Mouse (Mus musculus) hindbrain, embryonic 13.5 days (tissue): ENCODE results near the gene Cela2a. TPM values are rescaled to one million over a fixed set of nuclear protein-coding genes. Genes with fewer than 3 reads are reported as not detected.

ENCODE experiments used
- ATAC-seq: fragments of 200-750 bp; cut with Nextera tagmentation; 2 replicates; pipeline ENCODE4 v1.8.0; 2017; ENCODE audit warnings: moderate TSS enrichment; ENCODE audit not compliant: low FRiP score
- H3K27ac ChIP-seq: fragments of 300-500 bp; sonication (generic); 2 replicates; pipeline ENCODE4 v1.5.1; 2015; ENCODE audit warnings: inconsistent platforms, mild to moderate bottlenecking, moderate library complexity
- H3K27me3 ChIP-seq: fragments of 300-500 bp; sonication (generic); 2 replicates; pipeline ENCODE4 v1.6.1; 2015; ENCODE audit warnings: mild to moderate bottlenecking, inconsistent platforms
- H3K36me3 ChIP-seq: fragments of 300-500 bp; sonication (generic); 2 replicates; pipeline ENCODE4 v1.6.1; 2015; ENCODE audit warnings: mild to moderate bottlenecking, inconsistent platforms
- H3K4me1 ChIP-seq: fragments of 300-500 bp; sonication (generic); replicated peaks from 2 replicates; pipeline ENCODE4 v1.6.1; 2015; ENCODE audit warnings: inconsistent platforms
- H3K4me2 ChIP-seq: fragments of 300-500 bp; sonication (generic); 2 replicates; pipeline ENCODE4 v1.6.1; 2015; ENCODE audit warnings: inconsistent platforms, mild to moderate bottlenecking, moderate library complexity
- H3K4me3 ChIP-seq: fragments of 300-500 bp; sonication (generic); 2 replicates; pipeline ENCODE4 v1.5.1; 2015; ENCODE audit warnings: mild to moderate bottlenecking, inconsistent platforms
- H3K9ac ChIP-seq: fragments of 300-500 bp; sonication (generic); 2 replicates; pipeline ENCODE4 v1.6.1; 2015; ENCODE audit warnings: mild to moderate bottlenecking, inconsistent platforms
- H3K9me3 ChIP-seq: fragments of 300-500 bp; sonication (generic); 2 replicates; pipeline ENCODE4 v1.6.1; 2016; ENCODE audit warnings: inconsistent platforms
- WGBS: fragments of 180-500 bp; shearing (Covaris S2); methylation state at CpG from one replicate; pipeline ENCODE4 v1.1.7; 2015; 5-methylcytosine and 5-hydroxymethylcytosine counted together
- polyA plus RNA-seq: library from polyadenylated mRNA; unstranded; fragments of >200 nt; fragmentation: Nextera tagmentation; extraction: Ambion mirVana; gene quantifications from 2 replicates; pipeline ENCODE4 v1.2.1, GENCODE M21; 2015

Cela2a gene
- polyA plus RNA-seq, 1 experiment from 2014 or later = not detected

GRCm38 (mm10) chr4:141771823-141772222 lies 54.1 kb downstream of the Cela2a start:
- Histone ChIP-seq H3K27ac (no peak overlapping the region), H3K4me2 (no peak overlapping the region), H3K36me3 (peaks cover 100% of the 10 kb centered on the region), H3K9me3 (no peaks in the 10 kb centered on the region), H3K4me1 (peaks cover 14% of the 10 kb centered on the region), H3K4me3 (no peak overlapping the region), H3K27me3 (no peaks in the 10 kb centered on the region), H3K9ac (no peak overlapping the region)
- ATAC-seq = no peak
- 92% methylated on average over 8 of the region's 8 CpGs for WGBS

DNA sequence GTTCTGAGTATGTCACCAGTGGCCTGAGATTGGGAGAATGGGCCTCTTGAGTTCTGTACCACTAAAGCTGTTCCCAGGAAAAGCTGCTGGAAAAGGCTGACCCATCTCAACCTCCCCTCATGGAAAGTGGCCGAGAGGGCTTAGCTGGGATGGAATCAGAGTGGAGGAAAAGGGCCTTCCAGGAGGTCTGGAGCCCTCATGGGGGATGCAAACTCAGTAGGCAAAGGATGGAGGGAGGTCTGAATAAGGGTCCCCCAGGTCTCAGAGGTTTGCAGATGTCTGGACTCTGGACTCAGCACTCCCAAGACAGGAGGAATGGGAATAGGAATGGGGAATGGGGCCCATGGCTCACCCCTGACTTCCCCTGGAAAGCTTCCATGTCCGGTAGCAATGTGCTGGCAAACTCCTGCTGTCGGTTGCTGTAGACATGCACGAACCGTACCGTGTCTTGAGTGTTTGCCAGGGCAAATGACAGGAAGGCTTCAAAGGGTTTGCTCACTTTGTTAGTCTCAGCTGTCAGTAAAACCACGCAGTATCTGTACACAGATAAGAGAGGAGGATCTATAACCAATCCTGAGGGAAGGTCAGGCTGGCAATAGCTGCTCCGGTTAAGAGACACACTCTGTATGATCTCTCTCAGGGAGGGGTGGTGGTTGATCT lies 56.3 kb downstream of the Cela2a start:
- H3K27me3 ChIP-seq = no peaks in the 10 kb centered on the region
- ATAC-seq = no peak
- peaks cover 96% of the 10 kb centered on the region for H3K36me3 ChIP-seq
- H3K9me3 ChIP-seq = no peaks in the 10 kb centered on the region
- H3K4me1 ChIP-seq = peaks cover 24% of the 10 kb centered on the region
- H3K4me3 ChIP-seq = no peak overlapping the region
- WGBS = 94% methylated on average over 8 of the region's 8 CpGs
- H3K4me2 ChIP-seq = no peak overlapping the region
- no peak overlapping the region for H3K9ac ChIP-seq
- H3K27ac ChIP-seq = no peak overlapping the region

GRCm38 (mm10) chr4:141767353-141768036 lies 58.5 kb downstream of the Cela2a start:
- Histone ChIP-seq H3K27me3 (no peaks in the 10 kb centered on the region), H3K4me3 (no peak overlapping the region), H3K36me3 (peaks cover 96% of the 10 kb centered on the region), H3K4me2 (no peak overlapping the region), H3K9me3 (no peaks in the 10 kb centered on the region), H3K9ac (peak overlapping the region; percentile 25; the same call in 1 of the 2 replicates), H3K27ac (peak overlapping the region; percentile 85), H3K4me1 (peaks cover 24% of the 10 kb centered on the region)
- 78% methylated on average over 19 of the region's 19 CpGs for whole genome bisulfite sequencing
- ATAC-seq = no peak

DNA sequence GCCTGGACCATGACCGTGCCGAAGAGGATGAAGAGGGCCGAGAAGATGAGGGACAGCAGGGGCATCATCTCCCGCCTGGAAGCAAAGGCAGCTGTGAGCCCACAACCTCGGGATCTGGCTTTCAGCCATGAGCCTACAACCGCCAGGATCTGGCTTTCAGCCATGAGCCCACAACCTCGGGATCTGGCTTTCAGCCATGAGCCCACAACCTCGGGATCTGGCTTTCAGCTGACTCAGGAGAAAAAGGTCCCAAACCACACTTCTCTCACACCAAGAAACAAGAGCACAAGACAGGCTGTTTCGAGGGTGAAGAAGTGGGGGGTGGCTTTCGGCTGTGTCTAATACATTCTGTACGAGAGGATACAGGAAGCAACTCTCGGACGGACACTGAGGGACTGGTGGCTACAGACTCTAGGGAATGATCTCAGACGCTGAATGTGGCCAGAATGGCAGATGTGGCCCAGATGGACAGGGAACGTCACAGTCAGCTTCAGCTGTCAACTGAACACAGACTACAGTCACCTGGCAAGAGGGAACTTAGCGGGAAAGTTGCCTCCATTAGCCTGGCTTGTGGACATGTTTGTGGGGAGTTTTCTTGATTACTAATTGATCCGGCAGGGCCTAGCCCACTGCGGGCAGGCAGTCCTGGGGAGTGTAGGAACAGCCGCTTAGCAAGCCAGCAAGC lies 59.1 kb downstream of the Cela2a start:
- H3K27me3 ChIP-seq = no peaks in the 10 kb centered on the region
- no peak overlapping the region for H3K9ac ChIP-seq
- H3K9me3 ChIP-seq = no peaks in the 10 kb centered on the region
- peak overlapping the region; percentile 85 for H3K27ac ChIP-seq
- peak; percentile 70 for ATAC-seq
- peaks cover 96% of the 10 kb centered on the region for H3K36me3 ChIP-seq
- 54% methylated on average over 19 of the region's 19 CpGs for WGBS
- no peak overlapping the region for H3K4me3 ChIP-seq
- H3K4me1 ChIP-seq = peaks cover 24% of the 10 kb centered on the region
- no peak overlapping the region; the same call in 1 of the 2 replicates for H3K4me2 ChIP-seq

DNA sequence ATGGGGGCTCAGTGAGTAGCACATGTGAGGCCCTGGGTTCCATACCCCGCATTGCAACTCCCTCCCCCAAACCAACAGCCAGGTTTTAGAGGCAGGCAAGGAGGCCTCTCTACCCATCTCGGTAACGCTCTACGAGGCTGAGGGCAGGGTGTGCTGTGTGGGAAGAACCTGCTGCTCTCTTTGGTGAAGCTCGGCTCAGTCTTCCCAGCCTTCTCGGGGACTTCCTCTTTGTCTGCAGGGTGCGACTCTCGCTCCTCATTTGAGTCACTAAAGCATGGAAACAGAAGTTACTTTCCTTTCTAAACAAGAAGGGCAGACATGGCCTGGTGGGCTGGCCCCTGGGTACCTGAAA lies 59.7 kb downstream of the Cela2a start:
- peak overlapping the region; percentile 85 for H3K27ac ChIP-seq
- H3K36me3 ChIP-seq = peaks cover 96% of the 10 kb centered on the region
- peak; percentile 41; the same call in 1 of the 2 replicates for ATAC-seq
- 75% methylated on average over 8 of the region's 8 CpGs for WGBS
- no peak overlapping the region for H3K9ac ChIP-seq
- H3K9me3 ChIP-seq = no peaks in the 10 kb centered on the region
- H3K4me2 ChIP-seq = no peak overlapping the region; the same call in 1 of the 2 replicates
- no peak overlapping the region for H3K4me3 ChIP-seq
- peaks cover 24% of the 10 kb centered on the region for H3K4me1 ChIP-seq
- H3K27me3 ChIP-seq = no peaks in the 10 kb centered on the region

DNA sequence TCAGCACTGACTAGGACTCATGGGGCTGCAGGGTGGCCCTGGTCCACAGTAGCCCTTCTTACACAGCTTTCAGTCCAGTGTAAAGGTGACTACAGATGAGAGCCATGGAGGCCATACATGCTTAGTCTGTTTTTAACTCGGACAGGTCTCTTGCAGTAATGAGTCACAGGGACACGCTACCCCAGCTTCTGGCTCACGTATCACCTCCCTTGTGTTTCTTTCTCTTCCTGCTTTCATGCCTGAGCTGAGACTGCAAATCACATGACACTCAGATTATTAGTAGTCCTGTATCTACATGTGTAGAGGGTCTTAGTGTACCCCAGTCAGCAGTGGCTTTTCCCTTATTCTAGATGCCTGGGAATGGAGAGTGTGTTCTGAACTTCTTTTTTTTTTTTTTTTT lies 61.0 kb downstream of the Cela2a start:
- WGBS = 92% methylated on average over 3 of the region's 3 CpGs
- Histone ChIP-seq H3K9me3 (no peaks in the 10 kb centered on the region), H3K9ac (no peak overlapping the region), H3K4me3 (no peak overlapping the region), H3K4me2 (no peak overlapping the region), H3K27ac (no peak overlapping the region), H3K27me3 (no peaks in the 10 kb centered on the region), H3K4me1 (peaks cover 24% of the 10 kb centered on the region), H3K36me3 (peaks cover 90% of the 10 kb centered on the region)
- no peak for ATAC-seq

Other genes starting within 250 kb of the Cela2a start
- gene Fblim1, start 220.1 kb downstream of the Cela2a start, polyA plus RNA-seq = 41.0 and 43.3 TPM in 2 replicates
- gene Tmem82, start 207.5 kb downstream of the Cela2a start, polyA plus RNA-seq = 0.25 and 0.43 TPM in 2 replicates
- 0.26 TPM in 1 of 2 replicates, not detected in the other for gene Slc25a34, start 202.3 kb downstream of the Cela2a start, polyA plus RNA-seq
- gene Plekhm2, start 161.3 kb downstream of the Cela2a start, polyA plus RNA-seq = 6.9 and 8.2 TPM in 2 replicates
- gene Rsc1a1, start 140.6 kb downstream of the Cela2a start, polyA plus RNA-seq = 0.44 and 2.8 TPM in 2 replicates
- gene Ddi2, start 102.7 kb downstream of the Cela2a start, polyA plus RNA-seq = 14.9 and 16.0 TPM in 2 replicates
- gene Agmat, start 79.5 kb downstream of the Cela2a start, polyA plus RNA-seq = not detected in 2 replicates
- gene Dnajc16, start 35.2 kb downstream of the Cela2a start, polyA plus RNA-seq = 6.5 and 6.6 TPM in 2 replicates
- 20.2 and 21.6 TPM in 2 replicates for gene Casp9, start 32.5 kb downstream of the Cela2a start, polyA plus RNA-seq
- gene Ctrc, start 20.2 kb upstream of the Cela2a start, polyA plus RNA-seq = not detected in 2 replicates
- 68.1 and 68.6 TPM in 2 replicates for gene Efhd2, start 48.8 kb upstream of the Cela2a start, polyA plus RNA-seq
- 5.0 and 5.9 TPM in 2 replicates for gene Fhad1, start 188.9 kb upstream of the Cela2a start, polyA plus RNA-seq